Mouse (Mus musculus) olfactory bulb, adult 2 months (tissue): ENCODE measurements around the gene Ckap2l.

Experiments
- CTCF ChIP-seq: fragments of 200-500 bp; IDR thresholded peaks from 2 replicates; pipeline ENCODE4 v1.5.1; 2012; ENCODE audit warnings: low read depth, mild to moderate bottlenecking, low read length, moderate library complexity; ENCODE audit not compliant: insufficient read depth
- POLR2A ChIP-seq: fragments of 200-500 bp; IDR thresholded peaks from 2 replicates; pipeline ENCODE4 v1.6.1; 2012; ENCODE audit warnings: mild to moderate bottlenecking, low read depth, low read length, moderate library complexity; ENCODE audit not compliant: insufficient read depth

- TF ChIP-seq CTCF (no peak), POLR2A (no peak)
Observed at GRCm38 (mm10) chr2:129314880-129315279, 17.9 kb upstream of the Ckap2l start.
